Mouse (Mus musculus) megakaryocyte, adult 5-6 weeks (primary cell): ENCODE results near the gene Elp6. TPM values are rescaled to one million over a fixed set of nuclear protein-coding genes. Genes with fewer than 3 reads are reported as not detected.
"Not testable (repeated sequence)": the region's sequence is repeated elsewhere in the genome, so short reads cannot be mapped to it uniquely, and the experiment has no call there.

Experiments
- ATAC-seq: 2 replicates; pipeline ENCODE4 v1.8.0; 2016; ENCODE audit warnings: mild to moderate bottlenecking, inconsistent platforms; ENCODE audit not compliant: poor library complexity, severe bottlenecking
- total RNA-seq, 2 experiments: library from RNA; stranded (forward) in 1 of 2; stranded (reverse) in 1 of 2; fragments of 153-499, 151-499 nt in 1 of 2; fragments of 221-1000, 200-1000 nt in 1 of 2; gene quantifications; 2 replicates each; pipeline versions ENCODE4 v1.2.3 to v1.2.4; 2015 to 2017

Gene Elp6
- total RNA-seq, 2 experiments from 2014 or later = 4.9 to 5.1 TPM

- no peak for ATAC-seq
Observed at GRCm38 (mm10) chr9:110315904-110316303, 10.9 kb downstream of the Elp6 start.

DNA sequence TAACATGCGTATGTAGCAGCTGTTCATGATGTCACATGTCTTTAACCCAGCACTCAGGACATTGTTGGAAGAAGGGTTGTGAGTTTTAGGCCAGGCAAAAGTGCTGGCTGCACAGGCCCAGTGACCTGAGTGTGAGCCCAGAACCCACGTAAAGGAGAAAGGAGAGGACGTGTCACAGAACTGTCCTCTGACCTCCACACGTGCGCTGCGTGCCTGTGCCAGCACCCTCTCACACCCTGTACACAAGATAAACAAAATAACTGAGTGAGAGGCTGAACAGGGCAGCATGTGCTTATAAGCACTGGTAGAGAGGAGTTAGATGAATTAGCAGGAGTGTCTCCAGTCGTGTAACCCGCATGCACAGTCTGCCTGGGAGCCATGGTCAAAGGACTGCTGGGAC is 11.5 kb downstream of the Elp6 start:
- no peak for ATAC-seq

DNA sequence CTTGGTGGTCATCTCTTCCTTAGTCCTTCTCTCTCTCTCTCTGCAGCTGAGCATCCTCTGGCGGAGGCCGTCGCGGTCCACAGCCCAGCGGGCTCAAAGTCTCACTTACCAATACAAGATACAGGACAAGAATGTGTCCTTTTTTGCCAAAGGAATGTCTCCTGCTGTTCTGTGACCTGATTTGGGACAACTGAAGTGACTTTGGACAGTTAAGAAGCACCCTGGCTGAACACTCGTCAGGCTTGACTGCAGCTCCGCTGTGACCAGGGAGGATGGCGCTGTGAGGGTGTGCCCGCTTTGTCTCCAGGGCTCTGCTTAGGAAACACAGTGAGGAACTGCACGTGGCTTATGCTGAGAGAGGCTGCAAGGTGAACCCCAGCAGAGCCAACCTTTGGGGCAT is 15.8 kb downstream of the Elp6 start:
- no peak for ATAC-seq

- no peak for ATAC-seq
Observed at GRCm38 (mm10) chr9:110322972-110323371, 18.0 kb downstream of the Elp6 start.

DNA sequence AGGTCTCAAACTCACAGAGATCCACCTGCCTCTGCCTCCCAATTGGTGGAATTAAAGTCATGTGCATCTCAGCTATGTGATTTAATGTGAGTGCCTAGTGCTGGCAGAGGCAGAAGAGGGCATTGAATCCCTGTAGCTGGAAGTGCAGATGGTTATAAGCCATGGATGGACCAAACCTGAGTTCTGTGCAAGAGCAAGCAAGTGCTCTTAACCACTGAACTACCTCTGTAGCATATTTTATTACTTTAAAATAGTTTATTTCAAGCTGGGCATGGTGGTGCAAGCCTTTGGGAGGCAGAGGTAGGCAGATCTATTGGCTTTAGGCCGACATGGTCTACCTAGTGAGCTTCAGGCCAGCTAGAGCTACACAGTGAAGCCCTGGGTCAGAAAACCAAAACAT is 19.2 kb downstream of the Elp6 start:
- no peak for ATAC-seq

GRCm38 (mm10) chr9:110328178-110328577 is 23.2 kb downstream of the Elp6 start:
- no peak for ATAC-seq

DNA sequence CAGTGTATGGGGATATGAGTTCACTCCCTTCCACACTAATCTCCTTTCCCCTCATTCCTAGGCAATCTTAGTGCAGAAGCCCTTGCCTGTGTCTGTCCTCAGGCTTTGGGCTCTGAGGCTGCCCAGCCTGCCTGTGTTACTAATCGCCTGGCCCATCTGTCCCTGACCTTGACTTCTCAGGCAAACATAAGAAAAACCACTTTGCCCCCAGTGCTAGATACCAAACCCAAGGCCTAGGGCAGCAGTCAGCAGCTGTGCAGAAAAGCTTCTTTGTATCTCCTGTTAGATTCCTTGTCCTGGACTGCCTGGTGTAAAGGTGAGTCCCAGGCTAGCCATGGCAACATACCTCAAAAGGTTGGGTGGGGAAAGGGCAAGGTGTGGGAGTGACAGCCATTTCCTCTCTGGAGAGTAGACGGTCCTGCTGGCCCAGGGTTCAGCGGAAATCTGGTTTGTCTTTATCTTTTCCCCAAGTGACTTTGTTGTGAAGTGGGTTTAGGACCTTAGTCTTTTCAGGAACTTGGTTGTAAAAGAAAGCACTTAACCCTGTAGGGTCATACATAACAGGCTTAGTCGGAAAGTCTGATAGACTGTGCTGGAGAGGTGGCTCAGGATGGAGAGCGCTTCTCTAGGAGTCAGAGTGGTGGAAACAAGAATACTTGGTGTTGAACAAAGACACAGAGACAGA is 24.1 kb downstream of the Elp6 start:
- no peak for ATAC-seq

- ATAC-seq = 0 out of 2 replicates have a peak, but pooled peaks have one; percentile 34
Observed at GRCm38 (mm10) chr9:110329655-110330054, 24.7 kb downstream of the Elp6 start.

DNA sequence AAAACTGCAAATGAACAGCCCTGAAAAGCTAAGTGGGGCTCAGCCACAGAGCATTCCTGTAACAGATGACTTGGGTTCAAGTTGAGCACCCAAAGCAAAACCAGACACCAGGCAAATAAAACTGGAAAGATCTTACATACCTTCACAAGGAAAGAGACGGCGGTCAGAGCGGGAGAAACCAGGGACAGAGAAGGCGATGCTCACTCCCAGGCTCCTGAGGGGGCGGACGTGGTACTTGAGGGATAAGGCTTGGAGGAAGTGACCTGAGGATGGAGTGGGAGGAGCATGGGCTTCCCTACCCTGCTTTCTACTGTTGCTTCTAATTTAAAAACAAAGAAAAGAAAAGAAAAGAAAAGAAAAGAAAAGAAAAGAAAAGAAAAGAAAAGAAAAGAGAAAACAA is 25.4 kb downstream of the Elp6 start:
- ATAC-seq = no peak

DNA sequence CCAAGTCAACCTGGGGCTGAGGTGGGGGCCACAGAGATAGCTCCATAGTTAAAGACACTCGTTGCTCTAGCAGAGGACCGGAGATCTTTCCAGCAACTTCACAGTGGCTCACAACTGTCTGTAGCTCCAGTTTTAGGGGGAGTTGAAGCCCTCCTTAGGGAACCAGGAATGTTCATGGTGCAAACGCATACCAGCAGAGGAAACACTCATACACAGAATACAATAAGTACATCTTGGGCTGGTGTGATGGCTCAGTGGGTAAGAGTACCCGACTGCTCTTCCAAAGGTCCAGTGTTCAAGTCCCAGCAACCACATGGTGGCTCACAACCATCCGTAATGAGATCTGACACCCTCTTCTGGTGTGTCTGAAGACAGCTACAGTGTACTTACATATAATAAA is 25.9 kb downstream of the Elp6 start:
- ATAC-seq = not testable (repeated sequence)

DNA sequence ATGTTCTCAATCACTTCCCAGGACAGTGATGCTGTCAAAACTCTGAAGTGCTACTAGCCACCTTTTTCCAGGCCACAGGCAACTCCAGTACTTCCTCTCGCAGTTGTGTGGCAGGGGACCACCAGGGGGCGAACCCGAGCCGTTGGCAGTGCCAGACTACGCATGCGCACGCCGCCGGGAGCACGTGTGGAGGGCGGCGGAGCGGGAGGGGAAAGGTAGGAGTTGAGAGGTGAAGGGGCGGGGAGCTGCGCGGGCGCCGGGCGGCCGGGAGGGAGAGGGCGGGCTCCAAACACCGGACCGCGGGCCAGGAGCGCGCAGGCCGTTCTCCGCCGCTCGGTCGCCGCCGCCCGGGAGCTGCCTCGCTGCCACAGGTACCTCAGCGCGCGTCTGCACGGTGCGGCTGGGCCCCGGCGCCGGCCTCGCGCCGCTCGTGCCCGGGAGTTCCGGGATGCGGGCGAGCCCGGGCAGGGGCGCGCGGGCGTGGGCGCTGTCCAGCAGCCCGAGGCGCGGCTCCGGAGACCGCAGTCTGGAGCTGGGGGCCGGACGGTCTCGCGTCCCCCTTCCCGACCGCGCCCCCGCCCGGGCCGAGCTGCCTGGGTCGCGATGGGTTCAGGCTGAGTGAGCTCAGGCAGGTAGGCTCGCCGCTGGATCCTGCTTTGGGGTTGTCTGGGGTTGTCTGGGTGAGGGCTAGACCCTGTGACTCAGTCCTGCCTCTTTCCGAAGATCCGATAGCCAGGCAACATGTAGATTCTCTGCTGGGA is 28.3 kb downstream of the Elp6 start, which contains the start of gene Scap:
Gene Scap, plus strand, starts transcription at position 154 of the 761 bp plus-strand sequence.
- peak; percentile 97 for ATAC-seq

GRCm38 (mm10) chr9:110333896-110334259 is 28.9 kb downstream of the Elp6 start:
- no peak for ATAC-seq

DNA sequence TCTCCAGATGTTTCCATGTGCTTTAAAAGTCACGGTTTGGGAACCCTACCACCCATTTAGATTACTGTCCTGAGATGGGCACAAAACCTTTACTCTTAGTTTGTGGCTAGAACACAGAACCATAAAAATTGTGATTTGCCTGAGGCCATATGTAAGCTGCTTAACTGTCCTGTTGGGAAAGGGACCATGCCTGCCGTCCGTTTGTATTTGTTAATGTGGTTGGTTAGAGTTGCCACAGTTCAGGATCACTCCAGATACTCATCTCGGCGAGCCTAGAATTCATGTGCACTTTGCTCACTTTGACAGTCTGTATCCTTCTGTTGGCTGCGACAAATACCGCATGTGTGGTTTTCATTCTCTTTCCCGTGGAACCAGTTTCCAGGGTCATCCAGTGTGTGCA is 29.9 kb downstream of the Elp6 start:
- ATAC-seq = no peak

GRCm38 (mm10) chr9:110340037-110340750 is 35.2 kb downstream of the Elp6 start:
- ATAC-seq = no peak

- peak; percentile 43; the same call in 1 of the 2 replicates for ATAC-seq
Observed at GRCm38 (mm10) chr9:110342008-110342407, 37.0 kb downstream of the Elp6 start.

DNA sequence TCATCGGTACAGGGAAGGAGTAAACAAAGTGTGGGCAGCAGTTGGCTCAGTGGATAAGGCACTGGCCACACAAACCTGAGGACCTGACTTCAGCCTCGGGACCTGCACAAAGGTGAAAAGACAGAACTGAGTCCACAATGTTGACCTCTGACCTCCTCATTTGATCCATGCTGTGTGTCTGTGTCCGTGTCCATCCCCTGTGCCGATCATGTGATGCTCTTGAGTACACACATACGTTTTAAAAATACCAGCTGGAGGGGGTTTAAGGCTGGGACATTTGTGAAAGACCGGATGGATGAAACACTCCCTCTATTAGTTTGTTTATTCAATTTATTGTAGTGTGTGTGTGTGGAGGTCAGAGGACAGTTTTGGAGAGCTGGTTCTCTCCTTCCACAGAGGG is 38.8 kb downstream of the Elp6 start:
- ATAC-seq = no peak

- no peak for ATAC-seq
Observed at GRCm38 (mm10) chr9:110345057-110345739, 40.2 kb downstream of the Elp6 start.

DNA sequence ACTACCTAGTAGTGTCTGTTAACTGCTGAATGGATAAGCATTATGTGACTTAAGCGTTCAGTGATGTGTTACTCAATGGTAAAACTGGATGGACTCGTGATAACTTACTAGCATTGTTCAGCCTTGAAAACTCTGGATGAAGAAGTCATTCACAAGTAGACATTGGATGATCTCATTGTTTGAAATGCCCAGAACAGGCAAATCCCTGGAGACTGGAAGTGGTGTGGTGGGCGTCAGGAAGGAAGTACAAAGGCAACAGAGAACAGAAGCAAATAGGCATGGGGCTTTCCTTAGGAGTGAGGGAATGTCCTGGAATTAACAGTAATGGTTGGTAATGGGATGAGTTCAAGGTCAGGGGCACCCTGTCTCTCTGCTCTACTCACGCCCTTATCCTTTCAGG is 43.9 kb downstream of the Elp6 start:
- no peak for ATAC-seq

GRCm38 (mm10) chr9:110350188-110350587 is 45.2 kb downstream of the Elp6 start:
- ATAC-seq = no peak

DNA sequence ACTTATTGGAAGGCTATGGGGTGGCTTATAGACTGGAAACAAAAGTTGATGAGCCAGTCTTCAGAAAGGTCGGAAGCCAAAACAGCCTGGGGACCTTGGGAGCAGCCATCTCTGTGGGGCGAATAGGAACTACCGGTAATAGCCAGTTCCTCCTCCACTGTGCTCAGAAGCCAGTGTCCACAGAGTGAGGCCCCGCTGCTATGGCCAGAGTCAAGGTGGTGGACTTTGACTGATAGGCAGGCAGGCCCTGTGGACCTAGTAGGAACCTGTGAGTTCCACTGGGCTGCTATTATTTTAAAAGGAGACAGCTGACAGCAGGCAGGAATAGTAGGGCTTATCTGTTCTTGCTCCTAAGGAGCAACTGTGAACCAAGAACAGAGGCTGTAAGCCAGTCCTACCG is 45.6 kb downstream of the Elp6 start:
- no peak for ATAC-seq

- ATAC-seq = no peak
Observed at GRCm38 (mm10) chr9:110351350-110351749, 46.4 kb downstream of the Elp6 start.
